Comparison of ENCODE assay signal across 27 mouse cellular contexts in the genomic region with DNA sequence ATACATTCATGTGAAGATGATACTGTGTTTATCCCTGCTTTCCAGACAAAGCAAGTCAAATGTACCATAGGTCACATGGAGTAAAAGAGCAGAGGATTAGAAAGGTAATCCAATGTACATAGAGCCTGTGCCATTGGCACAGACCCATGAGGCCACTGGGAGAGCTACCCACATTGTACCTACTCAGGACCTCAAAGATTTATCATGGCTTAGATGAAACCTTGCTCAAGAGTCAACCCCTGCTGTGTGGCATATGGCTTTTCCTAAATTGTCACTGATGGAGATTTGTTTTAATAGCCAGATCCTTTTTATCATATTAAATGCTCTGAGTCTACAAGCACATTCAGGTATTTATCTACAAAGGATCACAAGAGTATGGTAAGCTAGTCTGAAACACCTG.
DNase-seq lines count a peak whose midpoint lies in the region; ATAC-seq and TF ChIP-seq lines count a peak whose summit lies in the region.
"Had no signal": no experiment of that assay in that cellular context is flagged by ENCODE, and none has a peak within 500 bp of the region (broad histone marks: within the 10 kb centered on the region; RNA-seq: fewer than 3 reads in every experiment).

No protein-coding gene starts in this region.

- H3K27me3 ChIP-seq in liver, postnatal 0 days (ENCODE audit: insufficient read depth, low read length), result no peaks in the 10 kb centered on the region
- H3K27me3 ChIP-seq in liver, embryonic 12.5 days (replicated peaks), result no peaks in the 10 kb centered on the region
- H3K27me3 ChIP-seq: embryonic facial prominence, embryonic 13.5 days; forebrain, embryonic 12.5 days; forebrain, embryonic 15.5 days; hindbrain, embryonic 13.5 days; intestine, embryonic 15.5 days; Patski had no signal

- TF ChIP-seq EP300 in liver, postnatal 0 days (IDR thresholded peaks at IDR 0.05; ENCODE audit: low read depth), result no peak

- peak; percentile 43 for DNase-seq in cerebellum, adult 11 months
- DNase-seq in cerebellum, adult 18-20 months, result peak; percentile 66 to 68
- peak; percentile 77 for DNase-seq in cerebellum, adult 9-10 months
- DNase-seq in cerebellum, postnatal 25 days, result peak; percentile 52 to 73
- no peak for DNase-seq in gastrocnemius, postnatal 14 days
- DNase-seq in liver, postnatal 0 days, result no peak
- DNase-seq: adrenal gland, adult 2 months; adrenal gland, postnatal 14 days; embryo, embryonic 11 days; gastrocnemius, postnatal 36 days; heart, adult 2 months; heart, postnatal 36 days; kidney, adult 11 months; kidney, adult 8-10 months had no signal

- H3K9ac ChIP-seq in liver, postnatal 0 days (replicated peaks), result no peak overlapping the region
- H3K9ac ChIP-seq in liver, embryonic 12.5 days, result no peak overlapping the region
- H3K9ac ChIP-seq: embryonic facial prominence, embryonic 13.5 days; forebrain, embryonic 12.5 days; forebrain, embryonic 15.5 days; hindbrain, embryonic 13.5 days; intestine, embryonic 15.5 days had no signal

- H3K36me3 ChIP-seq in liver, postnatal 0 days (replicated peaks; ENCODE audit: insufficient read depth, low read length), result no peaks in the 10 kb centered on the region
- H3K36me3 ChIP-seq in liver, embryonic 12.5 days, result no peaks in the 10 kb centered on the region
- H3K36me3 ChIP-seq: embryonic facial prominence, embryonic 10.5 days; embryonic facial prominence, embryonic 13.5 days; forebrain, embryonic 12.5 days; forebrain, embryonic 15.5 days; heart, embryonic 10.5 days; hindbrain, embryonic 10.5 days; hindbrain, embryonic 13.5 days; intestine, embryonic 15.5 days had no signal

- no peak for ATAC-seq in CD4-positive, CD25-positive, alpha-beta regulatory T cell, adult 4 months
- ATAC-seq in liver, postnatal 0 days, result no peak
- no peak for ATAC-seq in liver, embryonic 12.5 days
- ATAC-seq: forebrain, embryonic 15.5 days; hindbrain, embryonic 16.5 days; intestine, embryonic 15.5 days; Patski had no signal

- TF ChIP-seq CTCF in liver, postnatal 0 days (IDR thresholded peaks at IDR 0.05; ENCODE audit: low read depth), result no peak

- no peaks in the 10 kb centered on the region for H3K9me3 ChIP-seq in liver, postnatal 0 days (ENCODE audit: low read length)
- no peaks in the 10 kb centered on the region for H3K9me3 ChIP-seq in liver, embryonic 12.5 days (replicated peaks)
- H3K9me3 ChIP-seq: embryonic facial prominence, embryonic 10.5 days; embryonic facial prominence, embryonic 13.5 days; forebrain, embryonic 12.5 days; forebrain, embryonic 15.5 days; heart, embryonic 10.5 days; hindbrain, embryonic 10.5 days; hindbrain, embryonic 13.5 days; intestine, embryonic 15.5 days had no signal

- intact Hi-C loops in gastrocnemius, postnatal 14 days (cut with DNase I; ENCODE audit: low total_unique reads), result no loop called here

- H3K4me2 ChIP-seq in liver, postnatal 0 days (ENCODE audit: low read depth, low read length), result no peak overlapping the region
- no peak overlapping the region for H3K4me2 ChIP-seq in liver, embryonic 12.5 days
- H3K4me2 ChIP-seq: embryonic facial prominence, embryonic 13.5 days; forebrain, embryonic 12.5 days; forebrain, embryonic 15.5 days; hindbrain, embryonic 13.5 days; intestine, embryonic 15.5 days had no signal

- no peak overlapping the region for H3K4me3 ChIP-seq in liver, postnatal 0 days (ENCODE audit: low read depth, low read length)
- no peak overlapping the region for H3K4me3 ChIP-seq in liver, embryonic 12.5 days
- H3K4me3 ChIP-seq: embryonic facial prominence, embryonic 10.5 days; embryonic facial prominence, embryonic 13.5 days; erythroblast, embryonic 14.5 days; forebrain, embryonic 12.5 days; forebrain, embryonic 15.5 days; heart, adult 2 months; heart, embryonic 10.5 days; hindbrain, embryonic 10.5 days; hindbrain, embryonic 13.5 days; intestine, embryonic 15.5 days had no signal

- no peaks in the 10 kb centered on the region for H3K4me1 ChIP-seq in liver, postnatal 0 days (ENCODE audit: insufficient read depth)
- no peaks in the 10 kb centered on the region for H3K4me1 ChIP-seq in liver, embryonic 12.5 days
- H3K4me1 ChIP-seq: embryonic facial prominence, embryonic 10.5 days; embryonic facial prominence, embryonic 13.5 days; forebrain, embryonic 12.5 days; forebrain, embryonic 15.5 days; heart, embryonic 10.5 days; hindbrain, embryonic 10.5 days; hindbrain, embryonic 13.5 days; intestine, embryonic 15.5 days had no signal

- no peak overlapping the region for H3K27ac ChIP-seq in liver, postnatal 0 days (ENCODE audit: low read depth)
- no peak overlapping the region for H3K27ac ChIP-seq in liver, embryonic 12.5 days
- H3K27ac ChIP-seq: embryonic facial prominence, embryonic 10.5 days; embryonic facial prominence, embryonic 13.5 days; forebrain, embryonic 12.5 days; forebrain, embryonic 15.5 days; heart, adult 2 months; heart, embryonic 10.5 days; hindbrain, embryonic 10.5 days; hindbrain, embryonic 13.5 days; intestine, embryonic 15.5 days had no signal

Comparison
In these comparisons a context has a peak if more than half of its experiments do, and no peak if none do; other contexts are left out.
1. DNase-seq: peak in cerebellum, adult 11 months (single experiment), cerebellum, adult 18-20 months (2 of 2), cerebellum, adult 9-10 months (single experiment) and cerebellum, postnatal 25 days (2 of 2); none in gastrocnemius, postnatal 14 days (single experiment) and liver, postnatal 0 days (single experiment).